Mouse (Mus musculus): ENCODE results near the gene Itga6.
"Not testable (repeated sequence)": the region's sequence is repeated elsewhere in the genome, so short reads cannot be mapped to it uniquely, and the experiment has no call there.

Itga6 gene

DNA sequence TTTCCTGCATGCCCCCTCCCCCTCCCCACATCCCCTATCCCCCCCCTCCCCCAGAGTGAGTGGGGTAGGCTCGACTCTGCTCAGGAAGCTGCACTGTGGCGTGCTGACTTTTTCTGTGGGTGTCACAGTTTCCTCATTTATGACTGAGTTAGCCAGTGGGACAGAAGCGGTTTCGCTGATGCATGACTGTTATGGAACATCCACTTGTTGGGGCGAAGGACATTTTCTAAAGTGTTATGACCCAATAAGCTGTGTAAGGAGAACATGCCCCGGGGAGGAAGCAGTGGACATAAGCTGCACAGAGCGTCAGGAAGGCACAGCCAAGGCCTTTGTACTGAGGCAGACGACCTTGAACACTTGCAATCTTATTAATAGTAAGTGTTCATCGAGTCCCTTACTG lies 97.9 kb downstream of the Itga6 start:
- in situ Hi-C loops (cut with MboI, MseI) = no loop called here

DNA sequence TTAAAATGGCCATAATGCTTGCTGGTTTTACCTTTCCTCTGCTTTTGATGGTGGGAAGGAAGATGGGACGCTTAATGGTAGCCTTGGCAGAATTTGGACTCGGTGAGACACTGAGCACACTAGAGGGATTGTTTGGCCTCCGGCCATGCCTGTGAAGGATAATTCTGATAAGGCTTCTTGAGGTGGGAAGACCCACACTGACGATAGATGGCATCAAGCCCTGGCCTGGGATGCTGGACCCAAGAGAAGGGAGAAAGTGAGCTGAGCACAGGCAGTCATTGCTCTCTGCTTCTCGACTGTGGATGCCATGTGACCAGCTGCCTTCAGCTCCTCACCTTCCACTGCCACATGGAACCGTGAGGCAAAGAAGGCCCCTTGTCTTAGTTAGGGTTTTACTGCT lies 99.5 kb downstream of the Itga6 start:
- in situ Hi-C loops (cut with MboI, MseI) = no loop called here

DNA sequence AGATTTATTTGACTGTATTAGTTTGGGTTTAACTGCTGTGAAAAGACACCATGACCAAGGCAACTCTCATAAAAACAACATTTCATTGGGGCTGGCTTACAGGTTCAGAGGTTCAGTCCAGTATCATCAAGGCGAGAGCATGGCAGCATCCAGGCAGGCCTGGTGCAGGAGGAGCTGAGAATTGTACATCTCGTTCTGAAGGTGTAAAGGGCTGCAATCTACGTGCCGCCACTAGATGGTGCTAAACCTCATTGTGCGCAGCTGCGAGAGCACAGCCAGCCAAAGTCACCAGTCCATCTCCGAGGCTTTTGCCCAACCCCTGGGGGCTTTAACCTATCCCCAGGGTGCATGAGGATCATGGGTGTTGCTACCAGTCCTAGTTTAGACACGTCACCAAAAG lies 106.7 kb downstream of the Itga6 start:
- in situ Hi-C loops (cut with MboI, MseI) = not testable (repeated sequence)

DNA sequence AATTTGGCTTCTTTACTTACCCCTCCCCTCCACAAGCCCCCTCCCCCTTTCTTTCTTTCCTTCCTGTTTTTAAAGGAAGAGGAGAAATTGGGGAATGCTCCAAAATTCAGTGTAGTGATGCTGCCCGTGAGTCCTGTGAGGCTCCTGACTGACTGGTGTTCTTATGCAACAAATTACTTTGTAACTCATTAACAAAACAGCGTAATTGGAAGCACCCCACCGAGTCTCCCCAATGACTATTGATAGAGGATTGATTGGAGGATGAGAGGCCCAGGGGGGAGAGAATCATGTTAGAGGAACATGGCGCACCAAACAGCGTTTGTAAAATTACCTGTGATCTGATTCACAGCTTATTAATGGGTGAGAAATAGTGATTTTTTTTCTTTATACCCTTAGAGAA lies 109.7 kb downstream of the Itga6 start:
- in situ Hi-C loops (cut with MboI, MseI) = no loop called here

DNA sequence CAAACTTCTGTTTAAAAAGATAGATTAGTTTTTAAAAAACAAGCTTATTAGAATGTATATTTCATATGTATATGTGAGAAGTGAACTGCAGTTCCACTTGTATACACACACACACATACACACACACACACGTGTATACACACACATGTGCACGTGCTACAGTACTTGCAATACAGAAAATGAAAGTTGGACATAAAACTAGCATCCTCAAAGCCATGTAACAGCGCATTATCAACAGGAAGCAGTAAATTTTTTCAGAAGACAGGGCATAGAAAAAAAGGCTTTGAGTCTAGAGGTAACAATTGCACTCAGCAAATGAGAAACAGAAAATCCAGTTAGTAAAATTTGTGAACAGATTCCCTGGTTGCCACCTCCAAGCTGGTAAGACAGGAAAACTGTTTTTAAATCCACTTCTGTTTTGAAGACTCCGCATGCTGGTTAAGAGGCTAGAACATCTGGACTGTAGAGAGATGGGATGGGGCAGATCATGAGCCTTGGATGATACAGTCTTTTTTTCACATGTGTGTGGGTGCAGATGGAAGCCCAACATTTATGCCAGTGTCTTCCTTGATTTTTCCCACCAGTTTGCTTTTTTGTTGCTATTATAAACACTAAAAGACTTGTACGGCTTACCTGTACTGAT lies 118.2 kb downstream of the Itga6 start:
- in situ Hi-C loops (cut with MboI, MseI) = no loop called here

DNA sequence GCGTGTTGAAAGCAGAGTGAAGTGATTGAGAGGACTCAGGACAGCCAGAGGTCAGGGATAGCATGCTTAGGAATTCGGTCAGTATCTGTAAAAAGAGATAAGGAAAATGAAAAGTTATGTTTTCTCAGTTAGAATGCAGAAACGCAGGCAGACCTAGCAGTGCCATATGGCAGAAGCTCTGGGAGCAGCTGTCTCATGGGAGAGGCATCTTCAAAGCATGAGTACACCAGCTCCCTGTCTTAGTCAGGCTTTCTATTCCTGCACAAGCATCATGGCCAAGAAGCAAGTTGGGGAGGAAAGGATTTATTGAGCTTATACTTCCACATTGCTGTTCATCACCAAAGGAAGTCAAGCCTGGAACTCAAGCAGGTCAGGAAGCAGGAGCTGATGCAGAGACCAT lies 119.6 kb downstream of the Itga6 start:
- in situ Hi-C loops (cut with MboI, MseI) = no loop called here

DNA sequence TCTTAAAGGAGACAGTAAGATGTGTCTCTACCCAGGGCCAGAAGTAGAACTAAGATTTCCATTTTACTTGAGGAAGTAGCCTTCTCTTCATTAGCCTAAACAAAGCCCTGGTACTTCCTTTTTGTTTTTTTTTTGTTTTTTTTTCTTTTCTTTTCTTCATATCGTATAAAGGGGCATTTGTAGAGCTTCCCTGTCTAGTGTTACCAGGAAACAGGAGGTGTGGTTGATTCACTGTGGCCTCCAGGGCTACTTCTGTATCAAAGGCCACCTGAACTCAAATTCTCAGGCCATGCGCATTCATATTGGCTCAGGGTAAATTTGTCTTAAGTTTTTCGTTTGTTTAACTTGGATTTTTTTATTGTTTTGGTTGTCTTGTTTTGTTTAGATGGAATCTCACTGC lies 120.5 kb downstream of the Itga6 start:
- in situ Hi-C loops (cut with MboI, MseI) = no loop called here

DNA sequence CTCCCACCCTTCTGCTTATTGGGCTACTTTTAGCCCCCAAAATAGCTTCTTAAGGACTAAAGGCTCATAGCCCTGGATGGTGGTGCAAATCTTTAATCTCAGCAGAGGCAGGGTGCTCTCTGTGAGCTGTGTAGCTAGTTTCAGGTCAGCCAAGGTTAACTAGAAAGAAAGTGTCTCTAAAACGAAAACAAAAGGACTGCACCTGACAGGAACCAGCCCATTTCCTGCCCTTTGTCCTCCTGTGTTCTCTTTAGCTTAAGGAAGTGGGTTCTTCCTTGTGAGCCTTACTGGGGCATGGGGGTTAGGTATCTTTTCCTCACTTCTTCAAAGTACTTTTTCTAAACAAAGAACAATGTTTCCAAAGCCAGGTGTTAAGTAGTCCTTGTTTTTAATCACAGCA lies 121.1 kb downstream of the Itga6 start:
- in situ Hi-C loops (cut with MboI, MseI) = no loop called here

DNA sequence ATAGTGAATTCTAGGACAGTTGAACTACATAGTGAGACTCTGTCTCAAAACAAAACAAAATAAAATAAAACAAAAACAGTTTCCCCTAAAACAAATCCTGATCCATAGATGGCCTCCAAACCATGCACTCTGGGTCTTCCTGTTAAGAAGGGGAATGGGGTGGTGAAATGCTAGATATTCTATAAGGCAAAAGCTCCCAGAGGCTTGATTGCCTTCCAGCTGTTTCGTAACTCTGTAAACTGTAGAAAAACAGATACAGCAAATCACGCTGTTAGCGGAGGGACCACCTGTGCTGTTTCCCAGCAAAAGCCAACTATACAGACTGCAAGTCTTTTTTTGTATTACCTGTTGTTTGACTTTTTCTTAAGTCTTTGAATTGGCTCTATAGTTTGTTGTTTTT lies 121.6 kb downstream of the Itga6 start:
- in situ Hi-C loops (cut with MboI, MseI) = no loop called here

DNA sequence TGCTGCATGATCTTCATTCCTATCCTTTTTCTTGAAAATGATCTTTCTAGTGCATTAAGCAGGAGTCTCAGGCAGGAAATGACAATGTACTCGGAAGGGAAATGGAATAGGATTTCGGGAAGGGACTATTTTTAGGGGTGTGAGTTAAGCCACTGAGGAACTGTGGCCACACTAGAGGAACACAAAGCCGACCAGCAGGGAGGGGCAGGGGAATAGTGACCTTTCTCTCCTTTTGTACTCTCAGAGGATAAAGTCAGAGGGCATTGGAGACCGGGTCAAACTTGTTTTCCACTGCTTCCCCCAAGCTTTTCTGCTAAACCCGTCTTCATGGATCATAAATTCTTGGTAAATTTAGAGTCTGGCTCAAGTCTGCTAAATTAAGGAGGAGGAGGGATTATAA lies 122.1 kb downstream of the Itga6 start:
- in situ Hi-C loops (cut with MboI, MseI) = no loop called here

DNA sequence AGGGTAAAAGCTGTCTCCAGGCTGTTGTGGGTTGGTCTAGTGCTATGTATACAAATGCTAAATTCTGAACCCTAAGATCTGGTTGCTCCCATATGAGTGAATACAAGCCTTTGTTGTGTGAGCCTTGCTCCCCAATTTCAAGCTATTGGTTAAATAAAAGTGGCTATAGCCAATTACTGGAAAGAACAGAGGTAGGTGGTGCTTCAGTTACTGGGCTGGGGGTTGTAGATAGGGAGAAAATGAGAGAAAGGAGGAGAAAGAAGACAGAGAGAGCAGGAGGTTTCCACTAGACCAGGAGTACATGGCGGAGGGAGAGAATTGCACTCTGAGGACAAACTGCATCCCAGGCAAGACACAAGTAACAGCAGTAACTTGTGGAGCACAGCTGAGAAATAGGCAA lies 122.8 kb downstream of the Itga6 start:
- in situ Hi-C loops (cut with MboI, MseI) = no loop called here

DNA sequence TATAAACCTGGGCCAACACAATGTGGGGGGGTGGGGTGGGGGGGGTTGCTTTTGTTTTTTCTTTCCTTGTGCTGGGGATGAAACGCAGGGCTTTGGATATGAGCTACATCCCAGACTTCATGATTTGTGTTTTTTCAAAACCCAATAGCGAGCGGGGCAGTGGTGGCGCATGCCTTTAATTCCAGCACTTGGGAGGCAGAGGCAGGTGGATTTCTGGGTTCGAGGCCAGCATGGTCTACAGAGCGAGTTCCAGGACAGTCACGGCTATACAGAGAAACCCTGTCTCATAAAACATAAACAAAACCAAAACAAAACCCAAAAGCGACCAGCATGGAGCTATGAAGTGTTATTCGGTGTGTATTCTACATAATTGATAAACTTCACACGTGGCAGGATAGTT lies 126.7 kb downstream of the Itga6 start:
- in situ Hi-C loops (cut with MboI, MseI) = no loop called here

DNA sequence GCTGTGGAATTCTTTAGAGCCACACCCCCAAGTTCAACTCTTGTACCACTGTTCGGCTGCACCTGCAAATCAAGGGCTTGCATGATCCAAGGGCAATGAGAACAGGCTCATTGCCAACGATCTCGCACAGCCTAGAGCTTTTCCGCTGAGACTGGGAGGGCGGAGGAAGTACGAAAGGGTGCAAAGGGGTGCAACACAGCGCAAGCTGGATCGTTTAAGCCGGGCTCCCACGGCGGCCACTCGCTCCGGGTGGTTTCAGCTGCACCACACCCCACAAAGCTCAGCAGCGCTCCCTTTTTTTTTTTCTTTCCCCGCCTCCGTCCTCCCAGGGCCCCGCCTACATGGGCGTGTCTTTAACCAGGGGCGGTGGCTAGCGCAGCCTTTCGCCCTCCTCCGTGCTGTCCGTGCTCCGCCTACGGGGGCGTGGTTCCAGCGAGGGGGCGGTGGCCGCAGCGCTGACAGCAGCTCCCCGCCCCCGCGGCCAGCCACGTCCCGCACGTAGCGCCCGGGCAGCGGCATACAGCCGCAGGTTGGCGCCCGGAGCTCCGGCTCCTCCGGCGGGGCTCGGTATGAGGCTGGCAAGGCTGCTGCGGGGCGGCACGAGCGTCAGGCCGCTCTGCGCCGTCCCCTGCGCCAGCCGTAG lies 127.5 kb downstream of the Itga6 start, which contains the start of gene Pdk1:
TSS of gene Pdk1 (plus strand) at position 424 of the 643 bp plus-strand sequence.
- in situ Hi-C loops (cut with MboI, MseI) = no loop called here

DNA sequence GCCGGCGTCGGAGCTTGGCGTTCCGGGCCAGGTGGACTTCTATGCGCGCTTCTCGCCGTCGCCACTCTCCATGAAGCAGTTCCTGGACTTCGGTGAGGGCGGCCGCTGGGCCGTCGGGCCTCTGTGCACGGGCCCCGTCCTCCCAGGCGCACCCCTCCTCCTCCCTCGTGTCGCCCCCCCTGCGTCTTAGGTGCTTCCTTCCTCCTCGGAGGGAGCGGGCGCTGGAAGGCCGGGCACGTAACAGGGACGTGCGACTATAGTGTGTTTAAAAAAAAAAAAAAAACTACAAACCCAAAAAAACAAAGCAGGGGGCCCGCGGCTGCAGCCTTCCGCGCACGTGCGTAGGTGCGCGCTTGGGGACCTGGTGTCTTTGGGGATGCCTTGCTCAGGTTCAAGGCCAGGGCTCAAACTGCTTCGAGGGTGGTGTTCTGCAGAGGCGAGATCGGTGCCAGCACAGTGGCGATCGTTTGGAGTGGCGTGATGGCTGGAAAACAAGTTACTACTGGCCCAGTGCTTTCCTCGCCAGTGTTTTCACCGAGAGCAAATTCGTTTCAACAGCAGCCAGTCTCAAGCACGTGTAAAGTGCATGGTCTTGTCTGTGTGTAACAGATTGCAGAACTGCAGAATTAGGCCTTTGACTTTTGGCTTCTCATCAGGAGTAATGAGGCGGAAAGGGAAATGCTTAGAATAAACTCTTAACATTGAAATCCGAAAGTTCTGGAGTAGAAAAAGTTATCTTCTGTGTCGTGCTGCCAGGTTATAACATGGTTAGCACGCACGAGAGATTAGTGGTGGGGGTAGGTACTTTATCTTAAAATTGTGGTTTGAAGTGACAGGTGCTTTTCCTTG lies 128.3 kb downstream of the Itga6 start:
- in situ Hi-C loops (cut with MboI, MseI) = no loop called here

DNA sequence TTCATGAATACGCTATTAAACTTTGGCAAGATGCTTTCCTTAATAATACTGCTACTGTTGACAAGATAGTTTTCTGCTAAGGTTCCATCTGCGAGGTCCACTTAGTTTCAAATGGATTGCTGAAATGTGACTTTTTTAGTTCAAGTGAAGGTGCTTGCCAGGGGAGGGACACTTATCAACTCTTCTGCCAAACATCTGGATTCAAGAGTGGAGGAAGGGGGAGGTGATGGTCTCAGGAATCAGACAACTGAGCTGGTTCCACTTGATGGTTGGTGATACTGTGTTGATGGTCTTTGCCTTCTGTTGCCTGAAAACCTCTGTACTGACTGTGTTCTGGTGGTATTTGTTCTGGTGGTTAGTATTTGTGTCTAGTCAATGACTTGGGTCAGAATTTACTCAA lies 129.0 kb downstream of the Itga6 start:
- in situ Hi-C loops (cut with MboI, MseI) = no loop called here

DNA sequence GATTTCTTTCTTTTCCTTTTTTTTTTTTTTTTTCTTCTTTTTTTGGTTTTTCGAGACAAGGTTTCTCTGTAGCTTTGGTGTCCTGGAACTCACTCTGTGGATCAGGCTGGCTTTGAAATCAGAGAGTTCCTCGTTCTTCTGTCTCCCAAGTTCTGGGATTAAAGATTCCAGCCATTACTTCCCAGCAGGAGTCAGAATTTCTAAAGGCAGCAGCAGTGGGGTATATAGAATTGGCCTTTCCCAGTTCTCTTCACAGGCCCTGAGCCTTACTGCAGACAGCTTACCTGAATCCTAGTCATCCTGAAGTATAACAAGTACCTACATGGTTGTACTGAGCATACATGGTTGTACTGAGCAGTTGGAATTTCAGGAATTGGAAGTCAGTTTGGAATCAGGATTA lies 129.4 kb downstream of the Itga6 start:
- in situ Hi-C loops (cut with MboI, MseI) = no loop called here

DNA sequence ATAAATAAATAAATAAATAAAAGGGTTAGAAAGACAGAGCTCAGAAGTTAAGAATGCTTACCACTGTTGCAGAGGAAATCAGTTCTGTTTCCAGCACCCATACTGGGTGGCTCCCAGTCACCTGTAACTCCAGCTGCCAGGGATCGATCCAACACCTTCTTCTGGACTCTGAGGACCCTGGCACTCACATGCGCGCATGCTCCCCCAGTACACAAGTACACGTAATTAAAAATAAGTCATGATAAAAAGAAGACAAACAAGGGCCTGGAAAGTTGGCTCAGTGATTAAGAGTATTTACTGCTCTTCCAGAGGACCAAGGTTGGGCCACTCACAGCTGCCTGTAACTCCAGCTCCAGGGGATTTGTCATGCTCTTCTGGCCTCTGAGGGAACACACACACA lies 132.4 kb downstream of the Itga6 start:
- in situ Hi-C loops (cut with MboI, MseI) = no loop called here

DNA sequence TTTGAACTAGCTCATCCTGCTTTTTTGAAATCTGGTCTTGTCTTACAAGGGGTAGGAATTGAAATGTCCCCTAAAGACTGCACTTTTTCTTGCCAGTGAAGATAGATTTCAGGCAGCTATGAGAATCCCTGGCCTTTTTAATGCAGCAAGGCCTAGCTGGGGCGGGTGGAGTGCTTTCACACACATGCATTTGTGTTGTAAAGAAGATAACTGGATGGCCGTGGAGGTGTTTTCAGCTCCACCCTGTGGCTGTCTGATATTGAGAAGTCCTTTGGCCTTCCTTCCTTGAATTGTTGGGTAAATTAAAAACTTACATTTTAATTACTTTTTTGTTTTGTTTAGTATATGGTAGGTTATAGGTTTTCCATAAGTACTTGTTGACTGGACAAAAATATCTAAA lies 133.0 kb downstream of the Itga6 start:
- in situ Hi-C loops (cut with MboI, MseI) = no loop called here

DNA sequence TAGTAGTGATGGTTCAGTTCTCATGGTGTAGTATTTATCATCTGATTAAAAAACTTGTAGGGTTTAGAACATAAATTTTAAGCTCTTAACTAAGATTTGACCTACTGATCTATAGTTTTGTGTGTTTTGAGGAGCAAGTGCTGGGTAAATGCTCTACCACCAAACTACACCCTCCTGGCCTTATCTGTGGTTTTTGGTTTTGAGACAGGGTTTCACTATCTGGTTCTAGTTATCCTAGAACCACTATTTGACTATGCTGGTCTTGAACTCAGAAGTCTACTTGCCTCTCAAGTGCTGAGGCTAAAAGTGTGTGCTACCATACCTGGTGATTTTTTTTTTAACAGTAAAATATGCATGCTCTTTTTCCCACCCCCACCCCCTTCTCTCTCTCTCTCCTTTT lies 133.5 kb downstream of the Itga6 start:
- in situ Hi-C loops (cut with MboI, MseI) = no loop called here

DNA sequence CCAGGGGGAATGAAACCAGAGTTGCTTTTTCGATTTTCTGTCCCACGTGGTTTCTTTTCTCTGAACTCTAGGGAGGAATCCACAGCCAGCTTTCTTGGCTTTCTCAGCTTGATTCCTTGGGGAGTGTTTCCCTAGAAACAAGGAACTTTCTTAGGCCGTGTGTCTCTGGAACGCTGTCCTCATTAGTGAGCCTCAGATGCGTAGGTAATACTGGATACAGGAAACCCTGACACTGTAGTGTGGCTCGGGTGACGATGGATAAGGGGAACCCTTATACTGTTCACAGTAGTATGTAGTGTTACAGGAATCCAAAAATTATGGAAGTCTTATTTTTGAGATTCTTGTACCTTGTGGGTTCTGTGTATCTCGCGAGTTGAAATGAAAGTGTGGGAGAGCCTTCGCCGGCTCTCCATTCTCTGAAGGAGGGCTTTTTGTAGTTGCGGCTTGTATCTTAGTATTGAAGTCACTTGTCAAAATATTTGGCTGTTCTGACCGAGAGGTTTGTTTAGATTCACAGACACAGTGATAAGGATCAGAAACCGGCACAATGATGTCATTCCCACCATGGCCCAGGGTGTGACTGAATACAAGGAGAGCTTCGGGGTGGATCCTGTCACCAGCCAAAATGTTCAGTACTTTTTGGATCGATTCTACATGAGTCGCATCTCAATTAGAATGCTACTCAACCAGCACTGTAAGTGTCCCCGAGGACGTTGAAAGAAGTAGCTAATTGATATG lies 137.7 kb downstream of the Itga6 start:
- in situ Hi-C loops (cut with MboI, MseI) = no loop called here

DNA sequence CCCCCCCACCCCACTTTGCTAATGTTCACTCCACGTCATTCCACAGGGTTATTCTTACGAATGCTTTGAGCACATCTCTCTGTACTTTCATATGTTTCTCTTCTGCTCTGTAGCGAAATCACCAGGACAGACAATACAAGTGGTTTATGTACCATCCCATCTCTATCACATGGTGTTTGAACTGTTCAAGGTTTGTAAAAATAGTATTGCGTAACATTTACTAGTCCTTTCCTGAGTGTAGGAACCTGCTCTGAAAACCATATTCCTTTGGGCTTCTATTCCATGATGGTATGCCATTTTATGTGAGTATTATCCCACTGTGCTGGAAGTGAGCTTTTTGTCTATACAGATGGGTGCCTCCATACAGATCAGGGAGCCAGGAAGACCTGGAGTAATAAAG lies 141.9 kb downstream of the Itga6 start:
- in situ Hi-C loops (cut with MboI, MseI) = no loop called here

DNA sequence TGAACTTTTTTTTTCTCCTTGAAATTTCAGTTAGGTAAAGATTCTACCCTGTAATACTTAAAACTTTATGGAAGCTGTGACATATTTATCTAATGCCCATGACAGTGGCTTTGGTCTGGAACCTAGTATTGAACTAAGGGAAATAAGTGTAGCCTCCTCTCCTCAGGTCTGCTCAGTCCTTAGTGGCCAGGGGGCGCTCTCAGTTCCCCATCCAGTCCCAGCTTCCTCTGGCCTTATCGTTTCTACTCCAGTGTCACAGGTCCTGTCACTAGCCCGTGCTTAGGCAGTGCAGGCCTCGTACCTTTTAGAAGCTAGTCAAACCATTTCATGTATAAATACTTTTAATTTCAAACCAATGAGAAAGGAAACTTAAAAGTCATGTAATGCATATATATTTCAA lies 143.0 kb downstream of the Itga6 start:
- in situ Hi-C loops (cut with MboI, MseI) = no loop called here
